Mouse (Mus musculus) liver, embryonic 14.5 days (tissue): ENCODE measurements around the gene Zfp473. TPM values are rescaled to one million over a fixed set of nuclear protein-coding genes. Genes with fewer than 3 reads are reported as not detected.
A peak's percentile ranks its signal among the peaks of the same experiment; 100 is the strongest.

Experiments used
- ATAC-seq: fragments of 200-750 bp; cut with Nextera tagmentation; 2 replicates; pipeline ENCODE4 v1.8.0; 2017; ENCODE audit warnings: moderate number of reproducible peaks, mild to moderate bottlenecking, moderate library complexity; ENCODE audit not compliant: insufficient read depth
- DNase-seq, 3 experiments: peaks; one replicate each; pipeline ENCODE4 v3.0.0-alpha.2; 2012 to 2013; ENCODE audit warnings: low read depth in 3 of 3, low spot score in 3 of 3
- H3K27ac ChIP-seq: fragments of 300-500 bp; sonication (generic); 2 replicates; pipeline ENCODE4 v1.5.1; 2014; ENCODE audit warnings: moderate library complexity, mild to moderate bottlenecking, control low read depth, inconsistent platforms
- H3K27me3 ChIP-seq: fragments of 300-500 bp; sonication (generic); 2 replicates; pipeline ENCODE4 v1.6.1; 2014; ENCODE audit warnings: mild to moderate bottlenecking, low read length, moderate library complexity; ENCODE audit not compliant: control insufficient read depth, insufficient read depth
- H3K36me3 ChIP-seq: fragments of 300-500 bp; sonication (generic); replicated peaks from 2 replicates; pipeline ENCODE4 v1.6.1; 2014; ENCODE audit warnings: low read depth; ENCODE audit not compliant: control insufficient read depth, insufficient read depth
- H3K4me1 ChIP-seq, 2 experiments: fragments of 200-500 bp in 1 of 2; fragments of 300-500 bp in 1 of 2; sonication (generic) in 1 of 2; replicated peaks; 2 replicates each; pipeline ENCODE4 v1.6.1; 2012 to 2014; ENCODE audit warnings: antibody characterized with exemption in 1 of 2, inconsistent platforms in 1 of 2, low read length in 1 of 2; ENCODE audit not compliant: control insufficient read depth in 2 of 2, insufficient read depth in 2 of 2
- H3K4me2 ChIP-seq: fragments of 300-500 bp; sonication (generic); 2 replicates; pipeline ENCODE4 v1.6.1; 2014; ENCODE audit warnings: low read depth, mild to moderate bottlenecking, control low read depth, moderate library complexity
- H3K4me3 ChIP-seq, 2 experiments: fragments of 200-500 bp in 1 of 2; fragments of 300-500 bp in 1 of 2; sonication (generic) in 1 of 2; 2 replicates each; pipeline ENCODE4 v1.5.1; 2012 to 2014; ENCODE audit warnings: low read depth in 2 of 2, low read length in 2 of 2, mild to moderate bottlenecking in 2 of 2, control low read depth in 1 of 2, inconsistent platforms in 1 of 2, moderate library complexity in 1 of 2; ENCODE audit not compliant: insufficient read depth in 1 of 2
- H3K9ac ChIP-seq: fragments of 300-500 bp; sonication (generic); replicated peaks from 2 replicates; pipeline ENCODE4 v1.6.1; 2014; ENCODE audit warnings: mild to moderate bottlenecking, control low read depth, moderate library complexity
- H3K9me3 ChIP-seq: fragments of 300-500 bp; sonication (generic); 2 replicates; pipeline ENCODE4 v1.6.1; 2016; ENCODE audit warnings: low read length, mixed read lengths; ENCODE audit not compliant: control insufficient read depth
- CTCF ChIP-seq: IDR thresholded peaks from 2 replicates; pipeline ENCODE4 v1.5.1; 2016; ENCODE audit warnings: antibody characterized with exemption, low read depth, control low read depth
- EP300 ChIP-seq: IDR thresholded peaks from 2 replicates; pipeline ENCODE4 v1.6.1; 2016; ENCODE audit warnings: antibody characterized with exemption, low read depth
- WGBS: fragments of 180-500 bp; shearing (Covaris S2); extraction: QIAGEN DNeasy Blood & Tissue Kit; methylation state at CpG from one replicate; pipeline ENCODE4 v1.1.7; 2014; ENCODE audit not compliant: insufficient replicate concordance; 5-methylcytosine and 5-hydroxymethylcytosine counted together
- polyA plus RNA-seq, 2 experiments: library from polyadenylated mRNA; depleted of rRNA in 1 of 2; stranded (reverse) in 1 of 2; unstranded in 1 of 2; fragments of >200 nt; fragmentation: Nextera tagmentation in 1 of 2; extraction: Ambion mirVana in 1 of 2; gene quantifications; 2 replicates each; pipeline versions ENCODE4 v1.2.1 to v1.2.3; 2012 to 2014

Zfp473 gene
- polyA plus RNA-seq, 2 experiments: 0.81 to 0.96 TPM

DNA sequence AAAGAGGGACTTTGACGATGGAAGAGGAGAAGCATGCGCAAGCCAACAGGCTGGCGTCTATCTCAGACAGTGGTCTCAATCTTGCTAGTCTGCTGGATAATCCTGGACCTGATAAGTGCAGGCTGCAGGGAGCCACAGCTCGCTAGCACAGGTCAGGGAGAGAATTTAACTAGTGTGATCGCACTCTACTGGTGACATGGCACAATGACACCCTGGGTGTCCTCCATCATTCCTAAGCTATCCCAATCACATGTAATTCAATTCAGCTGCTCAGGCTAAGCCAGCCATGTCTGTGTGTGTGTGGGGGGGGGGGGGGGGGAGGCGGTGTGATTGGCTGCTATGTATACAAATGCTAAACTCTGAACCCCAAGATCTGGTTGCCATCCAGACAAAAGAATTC lies 48.9 kb downstream of the Zfp473 start:
- H3K4me2 ChIP-seq: no peak overlapping the region
- peaks cover 4 to 5% of the 10 kb centered on the region in 2 experiments; a peak in 2 of 4 replicates for H3K4me1 ChIP-seq
- no peaks in the 10 kb centered on the region for H3K27me3 ChIP-seq
- no peak for DNase-seq
- ATAC-seq: no peak
- H3K27ac ChIP-seq: no peak overlapping the region
- WGBS: 3% methylated on average over 6 of the region's 6 CpGs
- no peaks in the 10 kb centered on the region for H3K9me3 ChIP-seq
- H3K9ac ChIP-seq: no peak overlapping the region
- TF ChIP-seq EP300 (no peak), CTCF (peak; percentile 59)
- H3K36me3 ChIP-seq: no peaks in the 10 kb centered on the region
- no peak overlapping the region for H3K4me3 ChIP-seq

DNA sequence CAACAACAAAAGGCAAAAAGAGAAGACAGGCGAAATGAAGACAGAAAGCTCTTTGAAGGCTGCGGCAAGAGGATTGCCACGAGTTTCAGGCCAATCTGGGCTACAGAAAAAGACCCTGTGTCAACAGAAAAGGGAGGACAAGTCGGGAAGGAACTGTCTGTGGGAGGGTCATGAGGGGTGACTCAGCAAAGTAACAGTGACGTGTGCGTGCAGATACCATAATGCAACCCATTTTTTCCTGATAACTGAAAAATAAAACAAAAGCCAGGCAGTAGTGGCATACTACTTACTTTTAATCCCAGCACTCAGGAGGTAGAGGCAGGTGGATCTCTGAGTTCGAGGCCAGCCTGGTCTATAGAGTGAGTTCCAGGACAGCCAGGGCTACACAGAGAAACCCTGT lies 52.9 kb downstream of the Zfp473 start:
- TF ChIP-seq CTCF (no peak), EP300 (no peak)
- H3K27me3 ChIP-seq: no peaks in the 10 kb centered on the region
- no peaks in the 10 kb centered on the region for H3K36me3 ChIP-seq
- ATAC-seq (no peak), DNase-seq (no peak)
- WGBS: 19% methylated on average over 7 of the region's 7 CpGs
- no peak overlapping the region for H3K9ac ChIP-seq
- no peak overlapping the region for H3K4me3 ChIP-seq
- peaks cover 4 to 5% of the 10 kb centered on the region in 2 experiments; a peak in 2 of 4 replicates for H3K4me1 ChIP-seq
- H3K4me2 ChIP-seq: no peak overlapping the region
- no peaks in the 10 kb centered on the region for H3K9me3 ChIP-seq
- no peak overlapping the region for H3K27ac ChIP-seq

DNA sequence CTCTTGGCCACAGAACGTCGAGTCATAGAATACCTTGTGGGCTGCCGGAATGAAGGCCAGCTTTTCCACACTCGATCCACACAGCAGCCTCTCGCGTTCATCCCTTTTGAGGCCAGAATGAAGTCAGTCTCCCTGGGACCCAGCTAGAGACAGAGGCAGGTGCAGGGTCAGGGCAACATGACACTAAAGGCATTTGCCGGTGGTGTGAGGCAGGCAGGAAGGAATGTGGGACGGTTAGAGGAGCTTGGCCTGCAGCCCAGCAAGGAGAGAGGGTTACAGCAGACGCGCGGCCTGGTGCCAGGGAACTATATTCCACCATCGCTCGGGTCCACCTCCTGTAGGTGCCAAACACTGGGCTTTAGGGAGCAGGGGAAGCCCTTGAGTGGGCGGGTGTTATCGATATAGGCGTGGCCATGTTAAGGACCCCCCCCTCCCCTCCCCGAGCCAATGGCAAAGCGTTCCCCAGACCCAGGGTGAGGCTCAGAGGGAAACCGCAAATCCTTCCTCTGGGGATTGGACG lies 53.6 kb downstream of the Zfp473 start:
- DNase-seq (no peak), ATAC-seq (no peak)
- H3K27me3 ChIP-seq: no peaks in the 10 kb centered on the region
- H3K4me2 ChIP-seq: no peak overlapping the region
- H3K4me1 ChIP-seq: peaks cover 4 to 5% of the 10 kb centered on the region in 2 experiments; a peak in 2 of 4 replicates
- no peaks in the 10 kb centered on the region for H3K9me3 ChIP-seq
- H3K27ac ChIP-seq: no peak overlapping the region
- 14% methylated on average over 20 of the region's 20 CpGs for WGBS
- no peaks in the 10 kb centered on the region for H3K36me3 ChIP-seq
- no peak overlapping the region for H3K4me3 ChIP-seq
- TF ChIP-seq CTCF (no peak), EP300 (no peak)
- H3K9ac ChIP-seq: no peak overlapping the region

DNA sequence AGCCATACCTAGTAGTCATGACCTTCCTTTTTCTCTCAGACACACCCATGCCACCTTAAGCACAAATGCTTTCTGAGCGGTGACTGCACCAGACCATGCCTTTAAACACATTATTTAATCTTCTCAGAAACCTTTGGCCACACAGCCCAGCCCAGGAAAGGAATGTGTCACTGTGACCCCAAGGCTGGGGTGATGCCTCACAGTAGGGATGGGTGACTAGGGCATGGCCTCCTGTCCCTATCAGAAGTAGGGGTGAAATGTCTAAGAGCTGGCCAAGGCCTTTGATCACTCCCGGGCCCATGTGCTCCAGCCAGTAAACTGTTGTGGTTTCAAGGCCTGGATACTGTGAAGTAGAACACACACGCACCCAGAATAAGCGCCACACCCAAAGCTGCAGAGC lies 55.6 kb downstream of the Zfp473 start:
- DNase-seq (no peak), ATAC-seq (no peak)
- Histone ChIP-seq H3K4me2 (no peak overlapping the region), H3K36me3 (no peaks in the 10 kb centered on the region), H3K4me1 (peaks cover 4 to 5% of the 10 kb centered on the region in 2 experiments; a peak in 2 of 4 replicates), H3K9ac (no peak overlapping the region), H3K27ac (no peak overlapping the region), H3K27me3 (no peaks in the 10 kb centered on the region), H3K4me3 (no peak overlapping the region), H3K9me3 (no peaks in the 10 kb centered on the region)
- WGBS: 49% methylated on average over 4 of the region's 4 CpGs
- no peak for TF ChIP-seq EP300
- TF ChIP-seq CTCF: no peak

DNA sequence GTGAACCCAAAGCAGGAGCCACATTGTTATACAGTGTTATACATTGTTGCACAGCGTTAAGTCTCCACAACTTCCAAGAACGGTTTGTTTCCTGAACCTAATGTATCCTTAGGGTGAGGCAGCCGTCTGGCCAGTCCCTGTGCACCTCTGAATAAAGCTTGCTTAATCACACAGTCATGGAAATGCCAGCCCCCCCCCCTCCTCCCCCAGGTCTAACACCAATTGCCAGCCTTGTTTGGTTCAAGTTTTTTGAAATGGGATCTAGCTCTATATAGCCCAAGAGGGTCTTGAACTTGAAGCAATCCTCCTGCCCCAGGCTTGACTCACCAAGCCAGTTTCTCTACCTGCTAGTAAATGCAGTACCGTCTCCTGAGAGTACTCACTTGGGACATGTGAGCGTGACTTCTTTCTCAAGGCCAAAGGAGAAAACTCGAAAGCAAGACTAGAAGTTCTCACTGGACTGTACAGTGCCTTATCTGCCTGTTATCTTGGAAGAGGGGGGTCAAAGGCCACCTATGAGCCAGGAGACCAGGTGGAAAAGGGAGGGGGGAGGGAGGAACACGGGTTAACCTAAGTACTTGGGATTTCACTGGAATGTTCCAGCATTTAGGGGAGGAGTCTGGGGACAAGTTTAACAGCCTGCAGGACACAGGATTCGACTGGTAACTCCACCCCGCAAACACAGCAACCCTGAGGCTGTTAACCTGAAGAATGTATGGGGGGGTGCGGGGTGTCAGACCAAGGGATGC lies 57.2 kb downstream of the Zfp473 start:
- H3K27me3 ChIP-seq: no peaks in the 10 kb centered on the region
- ATAC-seq (no peak), DNase-seq (no peak)
- no peak overlapping the region for H3K4me2 ChIP-seq
- no peak for TF ChIP-seq CTCF
- no peak overlapping the region for H3K27ac ChIP-seq
- no peak overlapping the region for H3K9ac ChIP-seq
- no peaks in the 10 kb centered on the region for H3K9me3 ChIP-seq
- WGBS: 51% methylated on average over 10 of the region's 10 CpGs
- H3K4me3 ChIP-seq: no peak overlapping the region
- no peaks in the 10 kb centered on the region for H3K36me3 ChIP-seq
- peaks cover 4 to 5% of the 10 kb centered on the region in 2 experiments; a peak in 2 of 4 replicates for H3K4me1 ChIP-seq
